Mouse (Mus musculus) liver, embryonic 14.5 days (tissue): Measurements from ENCODE around the gene Map2k3.

Experiments used
- CTCF ChIP-seq: IDR thresholded peaks from 2 replicates; pipeline ENCODE4 v1.5.1; 2016; ENCODE audit warnings: antibody characterized with exemption, low read depth, control low read depth
- EP300 ChIP-seq: IDR thresholded peaks from 2 replicates; pipeline ENCODE4 v1.6.1; 2016; ENCODE audit warnings: antibody characterized with exemption, low read depth

- TF ChIP-seq EP300 (no peak), CTCF (no peak)
Observed at GRCm38 (mm10) chr11:60958948-60959347, 27.1 kb downstream of the Map2k3 start.
